Mouse (Mus musculus) hindbrain, postnatal 0 days (tissue): Measurements from ENCODE around the gene Vmn2r27. TPM values are rescaled to one million over a fixed set of nuclear protein-coding genes. Genes with fewer than 3 reads are reported as not detected.
A peak's percentile ranks its signal among the peaks of the same experiment; 100 is the strongest.

Experiments used
- ATAC-seq: fragments of 200-750 bp; cut with Nextera tagmentation; 2 replicates; pipeline ENCODE4 v1.8.0; 2017; ENCODE audit warnings: mild to moderate bottlenecking, moderate TSS enrichment, moderate library complexity
- DNase-seq: peaks from one replicate; pipeline ENCODE4 v3.0.0-alpha.2; 2015; ENCODE audit warnings: low spot score
- H3K27ac ChIP-seq: fragments of 300-500 bp; sonication (generic); 2 replicates; pipeline ENCODE4 v1.5.1; 2014; ENCODE audit warnings: mild to moderate bottlenecking
- H3K27me3 ChIP-seq: fragments of 300-500 bp; sonication (generic); 2 replicates; pipeline ENCODE4 v1.6.1; 2014; ENCODE audit warnings: low read length, mixed read lengths; ENCODE audit not compliant: insufficient read depth
- H3K36me3 ChIP-seq: fragments of 300-500 bp; sonication (generic); 2 replicates; pipeline ENCODE4 v1.6.1; 2014; ENCODE audit warnings: low read length, mixed read lengths; ENCODE audit not compliant: insufficient read depth
- H3K4me1 ChIP-seq: fragments of 300-500 bp; sonication (generic); 2 replicates; pipeline ENCODE4 v1.6.1; 2014; ENCODE audit warnings: antibody characterized with exemption, low read length, mixed read lengths; ENCODE audit not compliant: insufficient read depth
- H3K4me2 ChIP-seq: fragments of 300-500 bp; sonication (generic); 2 replicates; pipeline ENCODE4 v1.6.1; 2014; ENCODE audit warnings: low read depth, mild to moderate bottlenecking, low read length, moderate library complexity, mixed read lengths
- H3K4me3 ChIP-seq: fragments of 300-500 bp; sonication (generic); 2 replicates; pipeline ENCODE4 v1.5.1; 2014; ENCODE audit warnings: low read length
- H3K9ac ChIP-seq: fragments of 300-500 bp; sonication (generic); replicated peaks from 2 replicates; pipeline ENCODE4 v1.6.1; 2014; ENCODE audit warnings: mild to moderate bottlenecking, low read length, moderate library complexity, mixed read lengths
- H3K9me3 ChIP-seq: fragments of 300-500 bp; sonication (generic); 2 replicates; pipeline ENCODE4 v1.6.1; 2016; ENCODE audit warnings: low read length, mixed read lengths
- CTCF ChIP-seq: IDR thresholded peaks from 2 replicates; pipeline ENCODE4 v1.5.1; 2016; ENCODE audit warnings: antibody characterized with exemption, control low read depth, low read depth
- WGBS: fragments of 180-500 bp; shearing (Covaris S2); extraction: QIAGEN DNeasy Blood & Tissue Kit; methylation state at CpG from one replicate; pipeline ENCODE4 v1.1.7; 2014; 5-methylcytosine and 5-hydroxymethylcytosine counted together
- polyA plus RNA-seq: library from polyadenylated mRNA; unstranded; fragments of >200 nt; fragmentation: Nextera tagmentation; extraction: Ambion mirVana; gene quantifications from 2 replicates; pipeline ENCODE4 v1.2.1, GENCODE M21; 2015
- total RNA-seq: library from RNA; depleted of rRNA; stranded (reverse); fragments of >200 nt; gene quantifications from 2 replicates; pipeline ENCODE4 v1.2.3, GENCODE M21; 2014; rRNA removed

Gene Vmn2r27
- total RNA-seq (not detected in 2 replicates), polyA plus RNA-seq (not detected in 2 replicates)

GRCm38 (mm10) chr6:124231756-124232155 lies at the start of gene Vmn2r27:
TSS of gene Vmn2r27 (minus strand) at chr6:124231856.
- H3K4me3 ChIP-seq: no peak within 1 kb of the TSS
- TF ChIP-seq CTCF: no peak
- DNase-seq (no peak), ATAC-seq (no peak)
- H3K4me1 ChIP-seq: no peaks in the 10 kb centered on the region
- no peak within 1 kb of the TSS for H3K4me2 ChIP-seq
- H3K27me3 ChIP-seq: no peaks in the 10 kb centered on the region
- no peak within 1 kb of the TSS for H3K9ac ChIP-seq
- WGBS: 85% methylated on average over 1 of the region's 1 CpGs
- no peaks in the 10 kb centered on the region for H3K9me3 ChIP-seq
- no peak within 1 kb of the TSS for H3K27ac ChIP-seq
- H3K36me3 ChIP-seq: no peaks in the 10 kb centered on the region

DNA sequence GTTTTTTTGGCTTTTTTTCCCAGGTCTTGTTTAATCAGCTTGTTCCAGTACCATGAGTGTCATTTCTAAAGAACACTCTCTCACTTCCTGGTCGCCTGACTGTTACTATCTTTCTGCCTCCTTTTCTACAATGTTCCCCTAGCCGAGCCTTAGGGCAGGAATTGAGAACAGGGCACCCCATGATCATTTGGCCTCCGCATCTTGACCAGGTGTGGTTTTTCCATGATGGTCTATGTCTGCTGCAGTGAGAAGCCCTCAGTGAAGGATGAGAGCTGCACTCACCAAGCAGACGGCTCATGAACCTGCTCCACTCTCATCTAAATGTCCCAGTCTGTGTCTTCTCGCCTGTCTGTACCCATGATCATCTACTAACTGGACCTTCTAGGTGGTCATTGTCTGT lies 46.6 kb upstream of the Vmn2r27 start:
- Histone ChIP-seq H3K4me1 (no peaks in the 10 kb centered on the region), H3K9ac (no peak overlapping the region), H3K4me3 (no peak overlapping the region), H3K27ac (no peak overlapping the region), H3K36me3 (no peaks in the 10 kb centered on the region), H3K4me2 (no peak overlapping the region), H3K9me3 (no peaks in the 10 kb centered on the region), H3K27me3 (no peaks in the 10 kb centered on the region)
- no peak for TF ChIP-seq CTCF
- 80% methylated on average over 5 of the region's 5 CpGs for WGBS
- no peak for ATAC-seq
- no peak for DNase-seq

DNA sequence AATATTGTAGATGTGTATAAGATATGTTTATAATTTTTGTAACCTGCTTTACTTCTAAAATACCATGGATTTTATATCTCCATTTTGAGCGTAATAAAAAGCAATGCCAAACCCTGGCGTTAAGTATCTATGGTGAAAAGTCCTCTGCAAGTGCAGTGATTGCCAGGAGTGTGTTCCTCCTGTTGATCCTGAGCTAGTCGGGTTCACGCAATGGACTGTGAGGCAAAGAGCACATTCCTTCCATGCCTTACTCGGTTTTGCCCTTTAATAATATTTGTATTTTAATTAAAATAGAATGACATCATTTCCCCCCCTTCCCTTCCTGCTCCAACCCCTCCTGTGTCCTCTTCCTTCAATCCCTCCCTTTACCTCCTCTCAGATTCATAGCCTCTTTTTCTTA lies 46.0 kb upstream of the Vmn2r27 start:
- DNase-seq (no peak), ATAC-seq (no peak)
- Histone ChIP-seq H3K27me3 (no peaks in the 10 kb centered on the region), H3K36me3 (no peaks in the 10 kb centered on the region), H3K4me3 (no peak overlapping the region), H3K9me3 (no peaks in the 10 kb centered on the region), H3K4me2 (no peak overlapping the region), H3K27ac (no peak overlapping the region), H3K4me1 (no peaks in the 10 kb centered on the region), H3K9ac (no peak overlapping the region)
- WGBS: 85% methylated on average over 5 of the region's 5 CpGs
- TF ChIP-seq CTCF: no peak

DNA sequence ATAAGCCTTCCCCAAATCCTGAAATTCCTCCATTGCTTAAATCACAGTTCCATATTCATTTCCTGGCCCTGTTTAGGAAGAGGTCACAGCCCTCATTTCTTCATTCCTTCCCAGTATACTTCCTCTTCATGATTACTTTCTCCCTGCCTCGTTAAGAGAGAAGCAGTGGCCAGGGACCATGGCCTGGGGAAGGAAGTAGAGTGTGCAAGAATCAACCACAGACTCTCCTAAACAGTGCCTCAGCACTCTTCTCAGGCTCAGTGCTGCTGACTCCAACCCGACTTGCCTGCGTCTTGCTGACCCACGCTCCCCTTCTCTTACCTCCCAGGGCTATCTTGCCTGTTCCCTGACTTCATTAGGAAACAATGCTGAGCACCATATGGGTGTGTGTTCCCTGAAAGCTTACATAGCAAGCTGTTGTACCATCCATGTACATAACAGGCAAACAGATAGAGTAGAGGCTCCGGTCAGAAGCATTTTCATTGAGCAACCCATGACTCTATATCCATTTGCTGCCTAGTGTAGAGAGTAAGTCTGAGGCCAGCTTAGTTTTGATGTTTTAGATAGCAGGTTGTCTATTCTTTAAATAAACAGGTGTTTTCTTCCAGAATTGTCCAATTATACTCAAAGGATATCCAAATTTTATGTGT lies 41.7 kb upstream of the Vmn2r27 start:
- Histone ChIP-seq H3K36me3 (no peaks in the 10 kb centered on the region), H3K9ac (no peak overlapping the region), H3K4me1 (no peaks in the 10 kb centered on the region), H3K27me3 (no peaks in the 10 kb centered on the region), H3K27ac (no peak overlapping the region), H3K4me2 (no peak overlapping the region), H3K4me3 (no peak overlapping the region), H3K9me3 (no peaks in the 10 kb centered on the region)
- DNase-seq: no peak
- 73% methylated on average over 5 of the region's 5 CpGs for WGBS
- no peak for TF ChIP-seq CTCF
- ATAC-seq: no peak

GRCm38 (mm10) chr6:124262696-124263095 lies 31.0 kb upstream of the Vmn2r27 start:
- no peak overlapping the region for H3K27ac ChIP-seq
- H3K4me2 ChIP-seq: no peak overlapping the region
- no peak overlapping the region for H3K4me3 ChIP-seq
- peak; percentile 85 for DNase-seq
- no peaks in the 10 kb centered on the region for H3K9me3 ChIP-seq
- WGBS: 3% methylated on average over 3 of the region's 3 CpGs
- no peak overlapping the region for H3K9ac ChIP-seq
- ATAC-seq: 0 out of 2 replicates have a peak, but pooled peaks have one; percentile 62
- TF ChIP-seq CTCF: peak; percentile 86
- H3K4me1 ChIP-seq: no peaks in the 10 kb centered on the region
- no peaks in the 10 kb centered on the region for H3K36me3 ChIP-seq
- no peaks in the 10 kb centered on the region for H3K27me3 ChIP-seq

GRCm38 (mm10) chr6:124260198-124260931 lies 28.7 kb upstream of the Vmn2r27 start:
- WGBS: 33% methylated on average over 11 of the region's 14 CpGs
- H3K36me3 ChIP-seq: no peaks in the 10 kb centered on the region

More at GRCm38 (mm10) chr6:124260198-124260931, 28.7 kb upstream of the Vmn2r27 start:
- peak; percentile 90 for TF ChIP-seq CTCF
- H3K9me3 ChIP-seq: no peaks in the 10 kb centered on the region
- DNase-seq: peak; percentile 92
- no peak overlapping the region for H3K27ac ChIP-seq
- H3K4me2 ChIP-seq: no peak overlapping the region
- H3K9ac ChIP-seq: no peak overlapping the region
- no peak overlapping the region for H3K4me3 ChIP-seq
- peak; percentile 89 for ATAC-seq
- no peaks in the 10 kb centered on the region for H3K27me3 ChIP-seq
- H3K4me1 ChIP-seq: no peaks in the 10 kb centered on the region
